Mouse (Mus musculus) stomach, postnatal 0 days (tissue): ENCODE data around the gene Mmel1. TPM values are rescaled to one million over a fixed set of nuclear protein-coding genes. Genes with fewer than 3 reads are reported as not detected.
A peak's percentile ranks its signal among the peaks of the same experiment; 100 is the strongest.

Source experiments
- ATAC-seq: fragments of 200-750 bp; cut with Nextera tagmentation; 2 replicates; pipeline ENCODE4 v1.8.0; 2017; ENCODE audit not compliant: low FRiP score, low TSS enrichment
- DNase-seq: peaks from one replicate; pipeline ENCODE4 v3.0.0-alpha.2; 2016; ENCODE audit warnings: low spot score
- H3K27ac ChIP-seq: fragments of 300-500 bp; sonication (generic); replicated peaks from 2 replicates; pipeline ENCODE4 v1.5.1; 2014; ENCODE audit warnings: mild to moderate bottlenecking, control low read depth
- H3K27me3 ChIP-seq: fragments of 300-500 bp; sonication (generic); 2 replicates; pipeline ENCODE4 v1.6.1; 2014; ENCODE audit warnings: low read length; ENCODE audit not compliant: control insufficient read depth, insufficient read depth
- H3K36me3 ChIP-seq: fragments of 300-500 bp; sonication (generic); 2 replicates; pipeline ENCODE4 v1.6.1; 2014; ENCODE audit warnings: low read length, mixed read lengths; ENCODE audit not compliant: control insufficient read depth, insufficient read depth
- H3K4me1 ChIP-seq: fragments of 300-500 bp; sonication (generic); replicated peaks from 2 replicates; pipeline ENCODE4 v1.6.1; 2014; ENCODE audit warnings: antibody characterized with exemption; ENCODE audit not compliant: control insufficient read depth, insufficient read depth
- H3K4me2 ChIP-seq: fragments of 300-500 bp; sonication (generic); replicated peaks from 2 replicates; pipeline ENCODE4 v1.6.1; 2014; ENCODE audit warnings: low read depth, mild to moderate bottlenecking, control low read depth, moderate library complexity
- H3K4me3 ChIP-seq: fragments of 300-500 bp; sonication (generic); 2 replicates; pipeline ENCODE4 v1.5.1; 2014; ENCODE audit warnings: low read depth, low read length, control low read depth
- H3K9ac ChIP-seq: fragments of 300-500 bp; sonication (generic); 2 replicates; pipeline ENCODE4 v1.6.1; 2014; ENCODE audit warnings: mild to moderate bottlenecking, low read length, control low read depth, mixed read lengths
- H3K9me3 ChIP-seq: fragments of 300-500 bp; sonication (generic); 2 replicates; pipeline ENCODE4 v1.6.1; 2016; ENCODE audit warnings: low read length; ENCODE audit not compliant: control insufficient read depth
- CTCF ChIP-seq: IDR thresholded peaks from 2 replicates; pipeline ENCODE4 v1.5.1; 2016; ENCODE audit warnings: antibody characterized with exemption, low read depth, mild to moderate bottlenecking, moderate library complexity
- EP300 ChIP-seq: optimal IDR thresholded peaks from 2 replicates; pipeline ENCODE3; 2016; ENCODE audit warnings: antibody characterized with exemption
- WGBS: fragments of 180-500 bp; shearing (Covaris S2); extraction: QIAGEN DNeasy Blood & Tissue Kit; methylation state at CpG from one replicate; pipeline ENCODE4 v1.1.7; 2014; 5-methylcytosine and 5-hydroxymethylcytosine counted together
- polyA plus RNA-seq: library from polyadenylated mRNA; unstranded; fragments of >200 nt; fragmentation: Nextera tagmentation; extraction: Ambion mirVana; gene quantifications from 2 replicates; pipeline ENCODE4 v1.2.1, GENCODE M21; 2015

Mmel1 gene
- polyA plus RNA-seq, 1 experiment from 2014 or later, result not detected

DNA sequence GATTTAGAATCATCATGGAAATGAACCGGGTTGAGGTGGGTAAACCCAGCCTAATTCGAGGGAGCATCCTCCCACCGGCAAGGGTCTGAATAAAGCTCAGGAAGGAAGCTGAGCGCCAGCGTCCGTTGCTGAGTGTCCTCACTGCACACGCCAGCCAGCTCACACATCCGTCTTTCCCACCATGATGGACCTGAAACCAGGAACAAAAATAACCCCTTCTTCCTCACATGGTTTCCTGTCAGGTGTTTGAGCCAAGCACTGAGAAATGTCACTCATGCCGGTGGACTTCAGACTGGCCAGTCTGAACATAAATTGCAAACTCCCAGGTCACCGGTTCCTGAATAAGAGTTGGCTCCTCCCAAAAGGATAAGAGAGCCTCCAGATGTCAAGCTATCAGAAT, 45.9 kb downstream of the Mmel1 start:
- no peak for ATAC-seq
- Histone ChIP-seq H3K9me3 (no peaks in the 10 kb centered on the region), H3K4me2 (no peak overlapping the region), H3K27ac (no peak overlapping the region), H3K4me1 (peaks cover 2% of the 10 kb centered on the region; the same call in 1 of the 2 replicates), H3K36me3 (no peaks in the 10 kb centered on the region; the same call in 1 of the 2 replicates), H3K9ac (no peak overlapping the region), H3K27me3 (no peaks in the 10 kb centered on the region), H3K4me3 (no peak overlapping the region)
- no peak for TF ChIP-seq CTCF
- no peak for TF ChIP-seq EP300
- DNase-seq, result no peak
- 74% methylated on average over 10 of the region's 10 CpGs for whole genome bisulfite sequencing

GRCm38 (mm10) chr4:154916662-154917061, 47.3 kb downstream of the Mmel1 start:
- TF ChIP-seq EP300, result no peak
- TF ChIP-seq CTCF, result no peak
- Histone ChIP-seq H3K27ac (no peak overlapping the region), H3K27me3 (no peaks in the 10 kb centered on the region), H3K4me2 (no peak overlapping the region), H3K9me3 (no peaks in the 10 kb centered on the region), H3K9ac (no peak overlapping the region), H3K4me3 (no peak overlapping the region), H3K4me1 (no peaks in the 10 kb centered on the region), H3K36me3 (no peaks in the 10 kb centered on the region; the same call in 1 of the 2 replicates)
- ATAC-seq (peak; percentile 66), DNase-seq (no peak)
- WGBS, result 70% methylated on average over 4 of the region's 4 CpGs

GRCm38 (mm10) chr4:154922291-154922690, 52.9 kb downstream of the Mmel1 start:
- Histone ChIP-seq H3K4me3 (no peak overlapping the region), H3K4me1 (no peaks in the 10 kb centered on the region), H3K4me2 (no peak overlapping the region), H3K36me3 (no peaks in the 10 kb centered on the region; the same call in 1 of the 2 replicates), H3K27ac (no peak overlapping the region), H3K27me3 (no peaks in the 10 kb centered on the region), H3K9me3 (no peaks in the 10 kb centered on the region), H3K9ac (no peak overlapping the region)
- TF ChIP-seq EP300 (no peak), CTCF (no peak)
- 78% methylated on average over 4 of the region's 4 CpGs for WGBS
- DNase-seq (no peak), ATAC-seq (no peak)

DNA sequence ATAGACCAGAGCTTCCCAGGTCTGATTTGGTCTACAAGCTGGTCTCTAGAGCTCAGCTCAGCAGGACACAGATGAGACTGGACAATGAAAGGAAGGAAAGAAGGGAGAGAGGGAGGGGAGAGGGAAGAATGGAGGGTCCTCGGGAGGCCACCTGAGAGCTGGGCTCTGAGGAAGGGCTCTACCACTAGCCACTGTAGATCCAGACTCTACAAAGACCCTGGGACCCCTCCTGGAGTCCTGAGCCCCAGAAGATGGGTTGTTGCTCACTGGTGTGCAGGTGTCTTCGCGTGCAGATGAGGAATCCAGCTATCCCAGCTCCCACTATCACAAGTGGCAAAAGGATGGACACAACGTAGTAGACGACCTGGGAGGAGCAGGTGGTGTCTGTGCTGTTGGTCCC, 53.5 kb downstream of the Mmel1 start:
- Histone ChIP-seq H3K4me1 (peaks cover 3% of the 10 kb centered on the region; the same call in 1 of the 2 replicates), H3K4me3 (no peak overlapping the region), H3K36me3 (no peaks in the 10 kb centered on the region; the same call in 1 of the 2 replicates), H3K9ac (no peak overlapping the region), H3K9me3 (no peaks in the 10 kb centered on the region), H3K27me3 (no peaks in the 10 kb centered on the region), H3K4me2 (no peak overlapping the region), H3K27ac (no peak overlapping the region)
- no peak for DNase-seq
- ATAC-seq, result no peak
- 85% methylated on average over 5 of the region's 5 CpGs for WGBS
- TF ChIP-seq CTCF (no peak), EP300 (no peak)

- peaks cover 3% of the 10 kb centered on the region; the same call in 1 of the 2 replicates for H3K4me1 ChIP-seq
- H3K4me2 ChIP-seq, result no peak overlapping the region
- H3K36me3 ChIP-seq, result no peaks in the 10 kb centered on the region
- peak; percentile 58 for TF ChIP-seq CTCF
- no peak for TF ChIP-seq EP300
- no peak overlapping the region for H3K9ac ChIP-seq
- ATAC-seq (no peak), DNase-seq (no peak)
- no peaks in the 10 kb centered on the region for H3K9me3 ChIP-seq
- H3K4me3 ChIP-seq, result no peak overlapping the region
- H3K27ac ChIP-seq, result no peak overlapping the region
- no peaks in the 10 kb centered on the region for H3K27me3 ChIP-seq
- WGBS, result 56% methylated on average over 4 of the region's 4 CpGs
Measured at GRCm38 (mm10) chr4:154925413-154925812, 56.0 kb downstream of the Mmel1 start.

DNA sequence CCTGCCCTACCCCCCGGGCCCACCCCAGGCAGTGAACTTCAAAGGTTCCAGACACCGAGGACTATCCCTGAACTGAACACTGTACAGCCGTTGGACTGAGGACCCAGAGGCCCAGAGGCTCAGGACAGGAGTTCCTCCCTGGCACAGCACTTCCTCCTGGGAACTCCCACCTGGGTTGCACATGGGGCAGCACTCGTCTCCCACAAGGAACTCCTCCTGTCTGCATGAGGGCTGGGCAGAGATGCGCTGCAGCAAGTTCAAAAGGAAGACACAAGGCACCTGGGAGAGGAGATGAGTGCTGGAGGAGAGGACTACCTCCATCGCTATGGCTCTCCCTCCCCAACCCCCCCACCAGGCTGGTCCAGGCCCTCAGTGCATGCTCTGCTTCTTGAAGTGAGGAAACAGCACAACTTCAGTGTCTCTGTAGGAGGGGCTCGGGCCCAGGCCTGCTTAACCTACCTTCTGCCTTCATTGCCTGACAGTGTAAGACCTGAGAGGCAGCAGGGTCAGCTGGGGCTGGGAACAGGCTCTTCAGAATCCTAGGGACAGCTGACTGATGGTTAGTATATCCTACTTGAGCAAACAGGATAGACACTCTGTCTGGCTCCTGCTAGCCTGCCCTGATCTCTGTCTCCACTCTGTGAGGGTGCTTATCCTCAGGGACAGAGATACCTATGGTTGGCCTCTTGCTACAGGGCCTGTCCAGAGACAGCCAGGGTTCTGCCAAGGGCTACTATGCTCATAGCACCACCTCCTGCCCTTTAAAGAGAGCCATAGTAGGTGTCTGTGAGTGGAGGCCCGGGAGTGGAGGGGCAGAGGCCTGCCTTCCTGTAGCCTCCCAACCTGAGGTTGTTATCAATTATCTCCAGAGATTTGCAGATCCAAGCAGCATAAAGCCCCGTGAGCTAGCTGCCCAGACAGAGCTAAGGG, 57.8 kb downstream of the Mmel1 start:
- peak overlapping the region; percentile 71 for H3K27ac ChIP-seq
- H3K27me3 ChIP-seq, result no peaks in the 10 kb centered on the region
- peak overlapping the region; percentile 38 for H3K4me3 ChIP-seq
- ATAC-seq (peak; percentile 28; the same call in 1 of the 2 replicates), DNase-seq (no peak)
- peak overlapping the region; percentile 55 for H3K9ac ChIP-seq
- no peaks in the 10 kb centered on the region for H3K9me3 ChIP-seq
- TF ChIP-seq CTCF, result no peak
- TF ChIP-seq EP300, result no peak
- peaks cover 3% of the 10 kb centered on the region; the same call in 1 of the 2 replicates for H3K4me1 ChIP-seq
- H3K4me2 ChIP-seq, result peak overlapping the region; percentile 62
- 56% methylated on average over 9 of the region's 9 CpGs for WGBS
- H3K36me3 ChIP-seq, result no peaks in the 10 kb centered on the region
